Mouse (Mus musculus): ENCODE measurements around the gene Zfp78.
"Not testable (repeated sequence)": the region's sequence is repeated elsewhere in the genome, so short reads cannot be mapped to it uniquely, and the experiment has no call there.

Gene Zfp78

GRCm38 (mm10) chr7:6363047-6363488 lies at the start of gene Zfp78:
TSS of gene Zfp78 (plus strand) at chr7:6363280.
- DNase-seq (ENCODE audit: low read depth, low spot score), result peak; percentile 92

GRCm38 (mm10) chr7:6330458-6331232 lies 32.4 kb upstream of the Zfp78 start:
- peak; percentile 4 for DNase-seq (ENCODE audit: low read depth, low spot score)

GRCm38 (mm10) chr7:6331233-6331956 lies 31.7 kb upstream of the Zfp78 start, which contains the start of gene Zfp583:
TSS of gene Zfp583 (minus strand) at chr7:6331285.
- DNase-seq (ENCODE audit: low read depth, low spot score), result peak; percentile 88

GRCm38 (mm10) chr7:6339865-6340264 lies 23.2 kb upstream of the Zfp78 start:
- no peak for DNase-seq (ENCODE audit: low read depth, low spot score)

- peak; percentile 86 for DNase-seq (ENCODE audit: low read depth, low spot score)
Observed at GRCm38 (mm10) chr7:6343501-6344071, 19.5 kb upstream of the Zfp78 start, which contains the start of gene Gm3854. TSS of gene Gm3854 (plus strand) at chr7:6343759.

- DNase-seq (ENCODE audit: low read depth, low spot score), result no peak
Observed at GRCm38 (mm10) chr7:6344124-6344523, 19.0 kb upstream of the Zfp78 start.

- no peak for DNase-seq (ENCODE audit: low read depth, low spot score)
Observed at GRCm38 (mm10) chr7:6358121-6358520, 5.0 kb upstream of the Zfp78 start.

- peak; percentile 86 for DNase-seq (ENCODE audit: low read depth, low spot score)
Observed at GRCm38 (mm10) chr7:6358937-6359590, 4.0 kb upstream of the Zfp78 start.

- no peak for DNase-seq (ENCODE audit: low read depth, low spot score)
Observed at GRCm38 (mm10) chr7:6360477-6361060, 2.5 kb upstream of the Zfp78 start.

- DNase-seq (ENCODE audit: low read depth, low spot score), result no peak
Observed at GRCm38 (mm10) chr7:6361756-6362155, 1.3 kb upstream of the Zfp78 start.

- DNase-seq (ENCODE audit: low read depth, low spot score), result peak; percentile 97
Observed at GRCm38 (mm10) chr7:6362268-6363046, 623 bp upstream of the Zfp78 start.

- no peak for DNase-seq (ENCODE audit: low read depth, low spot score)
Observed at GRCm38 (mm10) chr7:6364761-6365160, 1.7 kb downstream of the Zfp78 start.

- no peak for DNase-seq (ENCODE audit: low read depth, low spot score)
Observed at GRCm38 (mm10) chr7:6367185-6367584, 4.1 kb downstream of the Zfp78 start.

GRCm38 (mm10) chr7:6368146-6368545 lies 5.1 kb downstream of the Zfp78 start:
- not testable (repeated sequence) for DNase-seq (ENCODE audit: low read depth, low spot score)

- no peak for DNase-seq (ENCODE audit: low read depth, low spot score)
Observed at GRCm38 (mm10) chr7:6369460-6369859, 6.4 kb downstream of the Zfp78 start.

GRCm38 (mm10) chr7:6372993-6373392 lies 9.9 kb downstream of the Zfp78 start:
- no peak for DNase-seq (ENCODE audit: low read depth, low spot score)

- DNase-seq (ENCODE audit: low read depth, low spot score), result no peak
Observed at GRCm38 (mm10) chr7:6378441-6378840, 15.4 kb downstream of the Zfp78 start.

GRCm38 (mm10) chr7:6381431-6381830 lies 18.4 kb downstream of the Zfp78 start:
- DNase-seq (ENCODE audit: low read depth, low spot score), result no peak

- peak; percentile 98 for DNase-seq (ENCODE audit: low read depth, low spot score)
Observed at GRCm38 (mm10) chr7:6383044-6383455, 20.0 kb downstream of the Zfp78 start, which contains the start of gene Zfp28. TSS of gene Zfp28 (plus strand) at chr7:6383295.

GRCm38 (mm10) chr7:6384011-6384410 lies 20.9 kb downstream of the Zfp78 start:
- DNase-seq (ENCODE audit: low read depth, low spot score), result no peak
